Mouse (Mus musculus): ENCODE measurements around the gene Akp3.

- TF ChIP-seq CTCF (IDR thresholded peaks at IDR 0.05; ENCODE audit: low read depth, low read length) (no peak), POLR2A (IDR thresholded peaks at IDR 0.05; ENCODE audit: extremely low read depth, insufficient read depth, low read length) (no peak)
Observed at GRCm38 (mm10) chr1:87108564-87108963, 16.2 kb upstream of the Akp3 start.

All from liver, adult 2 months (tissue).